Mouse (Mus musculus): ENCODE measurements at regions not wholly inside any gene's neighbourhood (a gene's known extent, or its start where the extent isn't known, plus 50 kb on each side); places are given as distances from the start of the nearest gene placed in this dataset.

GRCm38 (mm10) chr1:81671142-81671541 is 561.8 kb upstream of the Gm9747 start:
- Histone ChIP-seq H3K36me3 (ENCODE audit: insufficient read depth, low read length) (no peaks in the 10 kb centered on the region), H3K4me3 (replicated peaks; ENCODE audit: low read length) (no peak overlapping the region), H3K27me3 (ENCODE audit: insufficient read depth, low read length) (no peaks in the 10 kb centered on the region), H3K4me1 (replicated peaks; ENCODE audit: low read depth, low read length) (no peaks in the 10 kb centered on the region), H3K9me3 (ENCODE audit: low read length) (no peaks in the 10 kb centered on the region)
- TF ChIP-seq CTCF (conservative IDR thresholded peaks at IDR 0.05; ENCODE audit: low read length) (no peak), NANOG (IDR thresholded peaks at IDR 0.05; ENCODE audit: borderline replicate concordance, low read length) (no peak), POU5F1 (IDR thresholded peaks at IDR 0.05; ENCODE audit: borderline replicate concordance, low read length) (no peak)

GRCm38 (mm10) chr1:81671725-81672124 is 561.2 kb upstream of the Gm9747 start:
- H3K27me3 ChIP-seq (ENCODE audit: insufficient read depth, low read length): no peaks in the 10 kb centered on the region
- H3K9me3 ChIP-seq (ENCODE audit: low read length): no peaks in the 10 kb centered on the region
- TF ChIP-seq NANOG (IDR thresholded peaks at IDR 0.05; ENCODE audit: borderline replicate concordance, low read length) (no peak), CTCF (conservative IDR thresholded peaks at IDR 0.05; ENCODE audit: low read length) (no peak), POU5F1 (IDR thresholded peaks at IDR 0.05; ENCODE audit: borderline replicate concordance, low read length) (no peak)
- H3K36me3 ChIP-seq (ENCODE audit: insufficient read depth, low read length): no peaks in the 10 kb centered on the region
- no peak overlapping the region for H3K4me3 ChIP-seq (replicated peaks; ENCODE audit: low read length)
- no peaks in the 10 kb centered on the region for H3K4me1 ChIP-seq (replicated peaks; ENCODE audit: low read depth, low read length)

- Histone ChIP-seq H3K4me3 (replicated peaks; ENCODE audit: low read length) (no peak overlapping the region), H3K27me3 (ENCODE audit: insufficient read depth, low read length) (no peaks in the 10 kb centered on the region), H3K36me3 (ENCODE audit: insufficient read depth, low read length) (no peaks in the 10 kb centered on the region), H3K9me3 (ENCODE audit: low read length) (0 out of 2 replicates have a peak, but pooled peaks cover 5% of the 10 kb centered on the region), H3K4me1 (replicated peaks; ENCODE audit: low read depth, low read length) (no peaks in the 10 kb centered on the region)
- no peak for TF ChIP-seq CTCF (conservative IDR thresholded peaks at IDR 0.05; ENCODE audit: low read length)
- TF ChIP-seq POU5F1 (IDR thresholded peaks at IDR 0.05; ENCODE audit: borderline replicate concordance, low read length): no peak
- TF ChIP-seq NANOG (IDR thresholded peaks at IDR 0.05; ENCODE audit: borderline replicate concordance, low read length): no peak
Measured at GRCm38 (mm10) chr1:81675576-81676342, 557.2 kb upstream of the Gm9747 start.

GRCm38 (mm10) chr1:81677768-81678400 is 555.0 kb upstream of the Gm9747 start:
- Histone ChIP-seq H3K4me3 (replicated peaks; ENCODE audit: low read length) (no peak overlapping the region), H3K4me1 (replicated peaks; ENCODE audit: low read depth, low read length) (no peaks in the 10 kb centered on the region), H3K36me3 (ENCODE audit: insufficient read depth, low read length) (no peaks in the 10 kb centered on the region), H3K27me3 (ENCODE audit: insufficient read depth, low read length) (no peaks in the 10 kb centered on the region), H3K9me3 (ENCODE audit: low read length) (0 out of 2 replicates have a peak, but pooled peaks cover 5% of the 10 kb centered on the region)
- TF ChIP-seq CTCF (conservative IDR thresholded peaks at IDR 0.05; ENCODE audit: low read length) (no peak), NANOG (IDR thresholded peaks at IDR 0.05; ENCODE audit: borderline replicate concordance, low read length) (no peak), POU5F1 (IDR thresholded peaks at IDR 0.05; ENCODE audit: borderline replicate concordance, low read length) (no peak)

- peaks cover 77% of the 10 kb centered on the region for H3K9me3 ChIP-seq (ENCODE audit: low read length)
- TF ChIP-seq POU5F1 (IDR thresholded peaks at IDR 0.05; ENCODE audit: borderline replicate concordance, low read length) (no peak), CTCF (conservative IDR thresholded peaks at IDR 0.05; ENCODE audit: low read length) (no peak), NANOG (IDR thresholded peaks at IDR 0.05; ENCODE audit: borderline replicate concordance, low read length) (no peak)
- no peak overlapping the region for H3K4me3 ChIP-seq (replicated peaks; ENCODE audit: low read length)
Measured at GRCm38 (mm10) chr1:81696129-81696528, 536.8 kb upstream of the Gm9747 start.

GRCm38 (mm10) chr1:81709169-81709568 is 523.7 kb upstream of the Gm9747 start:
- no peaks in the 10 kb centered on the region for H3K36me3 ChIP-seq (ENCODE audit: insufficient read depth, low read length)
- no peaks in the 10 kb centered on the region for H3K27me3 ChIP-seq (ENCODE audit: insufficient read depth, low read length)
- no peak overlapping the region for H3K4me3 ChIP-seq (replicated peaks; ENCODE audit: low read length)
- H3K4me1 ChIP-seq (replicated peaks; ENCODE audit: low read depth, low read length): no peaks in the 10 kb centered on the region
- no peaks in the 10 kb centered on the region for H3K9me3 ChIP-seq (ENCODE audit: low read length)
- TF ChIP-seq CTCF (conservative IDR thresholded peaks at IDR 0.05; ENCODE audit: low read length): no peak
- TF ChIP-seq NANOG (IDR thresholded peaks at IDR 0.05; ENCODE audit: borderline replicate concordance, low read length): no peak
- no peak for TF ChIP-seq POU5F1 (IDR thresholded peaks at IDR 0.05; ENCODE audit: borderline replicate concordance, low read length)

More at GRCm38 (mm10) chr1:81696129-81696528, 536.8 kb upstream of the Gm9747 start:
- Histone ChIP-seq H3K4me1 (replicated peaks; ENCODE audit: low read depth, low read length) (no peaks in the 10 kb centered on the region), H3K36me3 (ENCODE audit: insufficient read depth, low read length) (no peaks in the 10 kb centered on the region), H3K27me3 (ENCODE audit: insufficient read depth, low read length) (no peaks in the 10 kb centered on the region)

- no peak overlapping the region for H3K4me3 ChIP-seq (replicated peaks; ENCODE audit: low read length)
Measured at GRCm38 (mm10) chr1:81717091-81717490, 515.8 kb upstream of the Gm9747 start.

GRCm38 (mm10) chr1:81718233-81718632 is 514.7 kb upstream of the Gm9747 start:
- no peaks in the 10 kb centered on the region for H3K27me3 ChIP-seq (ENCODE audit: insufficient read depth, low read length)
- no peaks in the 10 kb centered on the region for H3K36me3 ChIP-seq (ENCODE audit: insufficient read depth, low read length)
- H3K4me1 ChIP-seq (replicated peaks; ENCODE audit: low read depth, low read length): peaks cover 14% of the 10 kb centered on the region
- H3K9me3 ChIP-seq (ENCODE audit: low read length): no peaks in the 10 kb centered on the region
- TF ChIP-seq CTCF (conservative IDR thresholded peaks at IDR 0.05; ENCODE audit: low read length) (no peak), POU5F1 (IDR thresholded peaks at IDR 0.05; ENCODE audit: borderline replicate concordance, low read length) (no peak), NANOG (IDR thresholded peaks at IDR 0.05; ENCODE audit: borderline replicate concordance, low read length) (no peak)
- H3K4me3 ChIP-seq (replicated peaks; ENCODE audit: low read length): no peak overlapping the region

More at GRCm38 (mm10) chr1:81717091-81717490, 515.8 kb upstream of the Gm9747 start:
- Histone ChIP-seq H3K27me3 (ENCODE audit: insufficient read depth, low read length) (no peaks in the 10 kb centered on the region), H3K36me3 (ENCODE audit: insufficient read depth, low read length) (no peaks in the 10 kb centered on the region), H3K9me3 (ENCODE audit: low read length) (no peaks in the 10 kb centered on the region), H3K4me1 (replicated peaks; ENCODE audit: low read depth, low read length) (peaks cover 14% of the 10 kb centered on the region)
- TF ChIP-seq NANOG (IDR thresholded peaks at IDR 0.05; ENCODE audit: borderline replicate concordance, low read length) (no peak), CTCF (conservative IDR thresholded peaks at IDR 0.05; ENCODE audit: low read length) (no peak), POU5F1 (IDR thresholded peaks at IDR 0.05; ENCODE audit: borderline replicate concordance, low read length) (no peak)

Measured in E14TG2a.4 (cell line).